Mouse (Mus musculus) kidney, postnatal 4 days (tissue): ENCODE measurements around the gene Rpl10l.

Experiments
- DNase-seq, 2 experiments: peaks; one replicate each; pipeline ENCODE4 v3.0.0; 2021; ENCODE audit warnings: mixed read lengths in 2 of 2

Gene Rpl10l

DNA sequence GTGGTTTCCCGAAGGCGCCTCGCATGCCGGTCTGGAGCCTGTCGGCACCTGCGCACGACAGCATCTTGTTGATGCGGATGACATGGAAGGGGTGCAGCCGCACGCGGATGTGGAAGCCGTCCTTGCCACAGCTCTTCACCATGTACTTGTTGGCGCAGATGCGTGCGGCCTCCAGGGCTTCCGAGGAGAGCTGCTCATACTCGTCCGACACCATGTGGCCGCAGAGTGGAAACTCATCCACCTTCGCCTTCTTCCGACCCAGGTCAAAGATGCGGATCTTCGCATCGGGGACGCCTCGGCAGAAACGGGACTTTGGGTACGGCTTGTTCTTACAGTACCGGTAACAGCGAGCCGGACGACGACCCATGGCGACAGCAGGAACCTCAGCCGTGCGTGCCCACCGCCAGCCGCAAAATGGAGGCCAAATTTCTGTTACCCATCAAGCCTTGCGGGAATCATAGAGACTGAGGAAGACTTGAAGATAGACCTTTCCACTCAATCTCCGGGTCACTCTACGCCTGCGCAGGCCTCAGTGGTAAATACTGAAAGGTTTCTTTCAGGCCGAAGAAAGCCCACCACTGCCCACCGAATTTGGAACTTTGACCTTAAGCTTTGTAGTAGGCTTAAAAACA lies at the start of gene Rpl10l:
Gene Rpl10l, minus strand, starts transcription at position 411 of the 632 bp plus-strand sequence.
- no peak for DNase-seq

DNA sequence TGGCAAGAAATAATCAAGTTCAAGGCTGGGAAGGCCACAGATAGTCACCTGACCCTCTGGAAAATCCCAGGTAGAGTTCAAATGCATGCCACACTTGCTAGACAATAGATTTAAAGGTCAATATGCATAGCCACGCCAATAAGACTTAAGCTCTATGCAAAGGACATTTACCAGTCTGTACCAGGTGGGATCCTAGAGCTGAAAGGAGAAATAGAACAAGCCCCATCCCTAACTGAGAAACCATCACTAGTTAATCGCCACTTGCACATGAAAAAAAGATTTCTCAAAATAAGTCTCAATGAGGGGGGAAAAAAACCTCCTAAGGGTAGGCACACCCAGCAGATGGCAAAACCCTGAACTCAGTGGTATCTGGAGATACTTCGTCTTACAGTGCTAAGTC lies 8.3 kb downstream of the Rpl10l start:
- no peak for DNase-seq

GRCm38 (mm10) chr12:66245461-66246099 lies 38.6 kb downstream of the Rpl10l start:
- no peak for DNase-seq

- no peak for DNase-seq
These were observed 50.0 kb downstream of the Rpl10l start for GRCm38 (mm10) chr12:66234158-66234557.
